Mouse (Mus musculus): ENCODE results near the gene Tmem254c. TPM values are rescaled to one million over a fixed set of nuclear protein-coding genes. Genes with fewer than 3 reads are reported as not detected.

The Tmem254c gene
- polyA plus RNA-seq, 1 experiment from 2014 or later: 24.2 TPM

Other genes starting within 250 kb of the Tmem254c start
- 2.3 and 3.1 TPM in 2 replicates for gene Anxa11, start 225.2 kb downstream of the Tmem254c start, polyA plus RNA-seq (2014; fragmentation: Nextera tagmentation; extraction: Ambion mirVana)
- gene Plac9a, start 164.3 kb downstream of the Tmem254c start, polyA plus RNA-seq (2014; fragmentation: Nextera tagmentation; extraction: Ambion mirVana): not detected in 2 replicates
- 3.7 and 4.4 TPM in 2 replicates for gene Tmem254a, start 139.7 kb downstream of the Tmem254c start, polyA plus RNA-seq (2014; fragmentation: Nextera tagmentation; extraction: Ambion mirVana)
- gene Cphx1, start 129.1 kb downstream of the Tmem254c start, polyA plus RNA-seq (2014; fragmentation: Nextera tagmentation; extraction: Ambion mirVana): not detected in 2 replicates
- gene Duxbl1, start 88.8 kb downstream of the Tmem254c start, polyA plus RNA-seq (2014; fragmentation: Nextera tagmentation; extraction: Ambion mirVana): 1.9 and 2.1 TPM in 2 replicates
- 8.1 and 12.1 TPM in 2 replicates for gene Gm9780, start 24.6 kb downstream of the Tmem254c start, polyA plus RNA-seq (2014; fragmentation: Nextera tagmentation; extraction: Ambion mirVana)
- not detected in 2 replicates for gene Cphx2, start 14.2 kb upstream of the Tmem254c start, polyA plus RNA-seq (2014; fragmentation: Nextera tagmentation; extraction: Ambion mirVana)
- not detected in 2 replicates for gene Cphx3, start 14.9 kb upstream of the Tmem254c start, polyA plus RNA-seq (2014; fragmentation: Nextera tagmentation; extraction: Ambion mirVana)
- not detected in 2 replicates for gene Duxbl2, start 51.0 kb upstream of the Tmem254c start, polyA plus RNA-seq (2014; fragmentation: Nextera tagmentation; extraction: Ambion mirVana)
- gene Plac9b, start 115.1 kb upstream of the Tmem254c start, polyA plus RNA-seq (2014; fragmentation: Nextera tagmentation; extraction: Ambion mirVana): 5.2 and 7.4 TPM in 2 replicates
- gene Tmem254b, start 139.7 kb upstream of the Tmem254c start, polyA plus RNA-seq (2014; fragmentation: Nextera tagmentation; extraction: Ambion mirVana): 15.0 and 28.6 TPM in 2 replicates
- 2.9 and 3.2 TPM in 2 replicates for gene Duxbl3, start 190.6 kb upstream of the Tmem254c start, polyA plus RNA-seq (2014; fragmentation: Nextera tagmentation; extraction: Ambion mirVana)